Mouse (Mus musculus) kidney, adult 2 months (tissue): ENCODE results near the gene Zfp980. TPM values are rescaled to one million over a fixed set of nuclear protein-coding genes. Genes with fewer than 3 reads are reported as not detected.

Source experiments
- polyA plus RNA-seq: library from polyadenylated mRNA; depleted of rRNA; stranded (reverse); fragments of >200 nt; gene quantifications from 2 replicates; pipeline ENCODE4 v1.2.3, GENCODE M21; 2012; rRNA removed

Gene Zfp980
- polyA plus RNA-seq, 1 experiment: not detected

Other genes starting within 250 kb of the Zfp980 start
- gene Zfp990, start 159.9 kb upstream of the Zfp980 start, polyA plus RNA-seq: 0.05 and 0.06 TPM in 2 replicates
- gene Gm13212, start 85.5 kb upstream of the Zfp980 start, polyA plus RNA-seq: 0.11 TPM in 1 of 2 replicates, not detected in the other
- not detected in 2 replicates for gene Zfp986, start 198.1 kb downstream of the Zfp980 start, polyA plus RNA-seq